Mouse (Mus musculus) adrenal gland, adult 18-20 months (tissue): ENCODE data around the gene Uap1l1. TPM values are rescaled to one million over a fixed set of nuclear protein-coding genes. Genes with fewer than 3 reads are reported as not detected.
A peak's percentile ranks its signal among the peaks of the same experiment; 100 is the strongest.

Experiments used
- DNase-seq, 2 experiments: peaks; one replicate each; pipeline ENCODE4 v3.0.0; 2021 to 2022; ENCODE audit warnings: low spot score in 2 of 2
- total RNA-seq, 2 experiments: library from RNA; stranded (reverse); gene quantifications; 1 replicate in 1 of 2; 2 replicates in 1 of 2; pipeline ENCODE4 v1.2.3; 2021

The Uap1l1 gene
- total RNA-seq, 2 experiments from 2014 or later, result 18.8 to 20.9 TPM

DNA sequence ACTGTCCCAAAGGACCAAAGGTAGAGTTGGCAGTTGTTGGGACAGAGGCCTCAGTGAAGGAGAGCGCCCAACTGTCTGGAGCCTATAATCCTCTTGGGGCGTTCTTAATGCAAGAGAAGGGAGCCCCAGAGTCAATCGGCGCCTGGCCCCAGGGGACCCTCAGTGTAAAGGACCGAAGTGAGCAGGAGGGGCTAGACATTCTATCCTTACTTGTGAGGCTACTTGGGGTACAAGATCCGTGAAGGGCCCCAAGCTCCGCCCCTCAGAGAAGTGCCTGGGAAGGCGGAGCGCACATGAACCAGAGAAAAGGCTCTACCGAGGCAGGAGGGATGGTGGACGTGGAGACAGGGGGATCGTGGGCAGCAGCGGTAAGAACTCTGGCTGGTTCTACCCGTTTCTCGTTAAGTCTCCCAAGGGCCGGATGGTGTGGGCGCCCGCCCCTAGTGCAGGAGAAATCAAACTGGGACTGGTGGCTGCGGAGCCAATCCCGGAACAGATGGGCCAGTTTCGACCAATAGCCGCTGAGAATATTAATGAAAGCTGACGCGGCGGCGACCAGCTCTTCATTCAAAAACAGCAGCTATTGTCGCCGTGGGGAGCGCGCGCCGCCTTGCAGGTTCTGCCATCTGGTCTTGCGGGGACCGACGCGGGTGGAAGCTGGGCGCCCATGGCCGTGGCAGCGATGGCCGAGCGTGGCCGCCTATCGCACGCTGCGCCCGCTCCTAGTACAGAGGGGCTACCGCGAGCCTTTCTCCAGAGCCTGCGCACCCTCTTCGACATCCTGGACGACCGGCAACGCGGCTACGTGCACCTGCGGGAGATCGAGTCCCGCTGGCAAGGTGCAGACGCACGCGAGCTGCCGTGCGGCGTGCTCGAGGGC is 6.5 kb upstream of the Uap1l1 start, which contains the start of gene Sapcd2:
Sapcd2 (plus strand) TSS at position 558 of the 880 bp plus-strand sequence.
- DNase-seq, result peak; percentile 70 to 71

DNA sequence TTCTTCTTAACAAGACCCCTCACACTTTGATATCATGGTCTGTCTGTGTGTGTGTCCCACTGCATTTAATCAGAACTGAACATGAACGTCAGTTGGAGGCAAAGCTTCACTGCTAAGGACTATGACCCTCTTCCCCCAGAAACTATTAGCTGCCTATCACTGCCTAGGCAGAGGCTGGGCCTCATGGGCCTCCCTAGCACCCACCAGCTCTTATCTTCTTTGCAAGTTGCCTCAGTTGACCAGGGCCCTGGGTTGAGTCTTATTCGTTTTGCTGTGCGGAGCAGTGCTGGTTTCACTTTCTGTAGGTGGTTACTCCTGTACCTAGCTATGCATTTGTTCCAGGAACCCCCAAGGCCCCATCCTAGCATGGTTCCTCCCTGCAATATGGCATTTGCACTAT is 4.5 kb upstream of the Uap1l1 start:
- no peak for DNase-seq

DNA sequence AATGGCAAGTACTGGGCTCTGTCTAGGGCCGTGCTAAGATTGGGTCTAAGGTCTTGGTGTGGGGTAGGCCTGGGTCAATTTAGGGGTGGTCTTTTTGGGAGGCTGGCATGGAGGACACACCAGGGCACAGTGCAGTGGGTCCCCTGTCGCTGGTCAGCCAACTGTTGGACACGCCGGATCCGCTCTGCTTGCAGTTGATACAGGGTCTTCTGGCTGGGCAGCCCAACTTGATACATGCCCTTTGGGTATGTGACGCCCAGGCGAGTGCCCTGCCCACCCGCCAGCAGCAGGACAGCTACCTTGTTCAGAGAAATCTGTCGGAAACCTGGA is 756 bp downstream of the Uap1l1 start:
- no peak for DNase-seq

DNA sequence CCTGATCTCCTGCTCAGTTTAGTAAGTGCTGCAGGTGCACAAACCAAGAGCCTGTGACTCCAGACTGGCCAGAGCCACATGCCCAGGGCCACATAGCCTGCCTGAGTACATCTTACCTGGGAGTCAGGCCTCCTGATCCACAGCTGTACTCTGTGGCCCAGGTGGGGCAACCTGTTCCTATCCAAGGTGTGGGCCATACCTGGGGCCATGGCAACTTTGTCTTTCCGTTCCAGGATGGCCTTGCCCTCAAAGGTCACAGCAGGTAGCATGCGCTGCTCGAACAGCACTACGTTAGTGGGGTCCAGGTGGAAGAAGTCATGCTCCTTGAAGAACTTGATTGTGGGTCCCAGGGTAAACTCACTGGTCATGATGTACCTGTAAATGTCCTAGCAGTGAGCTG is 1.2 kb downstream of the Uap1l1 start:
- DNase-seq, result no peak

DNA sequence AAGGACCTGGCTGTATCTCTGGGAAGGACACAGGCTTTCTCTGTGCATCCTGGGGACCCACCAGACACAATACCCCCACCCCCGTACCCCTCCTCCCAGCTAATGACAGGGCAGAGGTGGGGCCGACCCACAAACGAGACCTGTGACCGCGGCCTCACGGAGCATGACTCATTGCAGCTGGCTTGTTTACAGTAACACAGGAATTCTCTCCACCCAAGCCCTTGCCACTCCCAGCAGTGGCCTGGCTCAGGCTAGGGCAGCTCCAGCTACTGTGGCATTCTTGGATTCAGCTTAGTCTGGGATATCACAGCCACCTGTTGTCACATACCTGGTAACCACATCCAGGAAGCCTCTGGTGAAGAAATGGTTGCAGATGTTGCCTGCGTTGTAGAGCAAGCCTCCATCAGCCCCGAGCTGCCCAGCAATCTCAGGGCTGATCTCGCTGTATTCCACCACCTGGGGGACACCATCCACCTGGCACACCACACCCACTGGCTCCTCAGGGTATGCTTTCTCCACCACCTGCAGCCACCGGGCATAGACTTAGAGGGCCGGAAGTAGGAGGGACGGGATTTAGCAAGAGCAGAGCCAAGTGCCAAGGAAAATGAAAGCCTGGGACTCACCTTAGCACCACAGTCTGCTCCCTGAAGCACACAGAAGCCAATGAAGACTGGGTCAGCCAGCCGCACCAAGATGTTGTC is 1.9 kb downstream of the Uap1l1 start:
- DNase-seq, result no peak

DNA sequence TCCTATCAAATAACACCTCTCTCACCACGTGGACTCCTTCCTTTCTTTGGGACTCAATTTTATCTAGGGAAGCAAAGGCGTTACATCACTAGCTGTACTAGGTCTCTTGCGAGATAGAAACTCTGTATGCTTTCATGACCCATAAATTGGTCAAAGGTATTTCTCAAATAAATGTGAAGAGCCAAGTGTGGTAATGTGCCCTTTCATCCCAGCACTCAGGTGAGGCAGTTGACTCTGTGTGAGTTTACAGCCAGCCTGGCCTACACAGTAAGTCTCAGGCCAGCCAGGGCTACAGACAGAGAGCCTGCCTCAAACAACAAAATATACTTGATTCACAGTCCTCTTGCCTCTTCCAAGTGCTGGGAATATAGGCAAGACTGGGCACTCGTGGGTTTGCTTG is 5.6 kb downstream of the Uap1l1 start:
- DNase-seq, result no peak

DNA sequence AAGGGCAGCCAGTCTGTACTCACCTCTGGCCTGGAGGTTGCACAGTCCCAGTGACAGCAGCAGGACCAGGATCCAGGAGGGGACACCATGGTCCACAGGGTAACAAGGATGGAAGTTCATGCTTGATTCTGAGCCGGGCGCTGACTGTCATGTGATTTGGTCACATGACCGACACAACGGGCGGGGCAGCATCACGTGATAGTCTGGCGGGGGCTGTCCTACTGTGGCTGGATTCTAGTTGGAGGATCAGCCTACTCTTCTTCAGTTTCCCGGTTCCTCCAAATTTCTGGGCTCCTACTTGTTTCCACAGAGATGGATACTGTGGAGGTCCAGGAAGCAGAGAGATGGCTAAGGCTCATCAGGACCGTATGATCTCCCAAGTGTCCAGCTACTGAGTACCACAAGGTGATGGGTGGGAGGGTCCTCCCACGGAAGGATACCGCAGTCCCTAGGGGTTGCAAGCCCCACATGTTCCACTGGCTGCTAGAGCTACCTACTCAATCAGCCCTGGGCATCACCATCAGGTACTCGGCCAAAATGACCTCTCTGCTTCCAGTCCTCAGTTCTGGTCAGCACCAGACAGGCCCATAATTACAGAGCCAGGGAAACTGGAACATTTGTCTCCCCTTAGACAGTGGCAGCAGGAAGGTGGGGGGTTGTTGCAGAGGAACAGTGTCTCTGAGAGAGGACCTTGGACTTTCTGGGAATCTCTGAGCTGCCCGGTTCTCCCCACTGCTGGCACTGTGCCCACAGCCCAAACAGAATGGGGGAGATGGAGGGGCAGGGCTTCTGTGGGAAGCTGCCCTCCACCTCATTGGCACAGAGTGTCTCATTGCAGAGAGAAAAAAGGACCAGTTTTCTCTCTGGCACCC is 9.0 kb downstream of the Uap1l1 start, which contains the start of gene Dpp7:
Dpp7 (minus strand) TSS at position 152 of the 872 bp plus-strand sequence.
- peak; percentile 52 to 68 for DNase-seq

DNA sequence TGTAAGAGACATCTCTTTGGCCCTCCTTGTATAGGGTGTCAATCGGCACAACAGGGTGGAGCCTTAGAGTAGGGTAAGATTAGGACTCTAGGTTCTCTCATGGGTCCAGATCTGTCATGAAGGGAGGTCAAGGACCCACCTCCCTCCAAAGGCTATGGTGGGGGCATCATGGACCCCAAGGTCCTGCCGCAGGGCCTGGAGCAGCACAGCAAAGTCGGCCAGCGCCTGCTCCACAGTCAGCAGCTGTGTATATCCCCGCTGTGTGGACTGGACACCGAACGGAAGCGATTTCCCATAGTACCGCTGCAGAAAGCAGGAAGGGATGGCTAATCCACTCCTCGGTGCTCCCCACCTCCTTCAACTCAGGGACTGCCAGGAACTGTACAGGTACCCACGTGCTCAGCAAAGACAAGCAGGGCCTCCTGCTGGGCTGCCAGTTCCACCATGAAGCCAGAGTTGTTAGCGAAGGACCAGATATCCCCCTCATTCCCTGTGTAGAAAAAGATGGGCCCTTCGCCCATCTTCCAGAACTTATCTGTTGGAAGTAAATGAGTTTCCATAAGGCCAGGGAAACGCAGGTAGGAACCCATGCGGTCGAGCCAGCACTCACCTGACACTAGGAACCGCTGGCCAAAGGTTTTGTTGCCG is 9.9 kb downstream of the Uap1l1 start:
- no peak for DNase-seq

DNA sequence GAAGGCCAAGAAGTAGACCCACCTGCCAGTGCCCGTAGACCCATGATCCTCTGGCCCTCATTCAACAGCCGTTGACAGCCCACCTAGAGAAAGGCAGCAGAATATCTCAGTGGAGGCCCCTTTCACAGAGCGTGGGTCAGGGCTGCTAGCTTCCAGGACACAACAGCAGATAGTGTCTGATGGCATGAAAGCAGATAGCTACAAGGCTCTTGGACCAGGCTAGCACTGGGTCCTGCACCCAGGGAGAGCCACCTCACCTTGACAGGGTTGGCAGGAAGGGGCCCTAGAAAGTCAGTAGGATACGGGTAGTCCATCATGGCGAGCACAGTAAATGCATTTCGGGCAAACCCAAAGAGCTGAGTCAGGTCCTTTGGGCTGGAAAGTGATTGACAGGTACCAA is 11.3 kb downstream of the Uap1l1 start:
- no peak for DNase-seq

DNA sequence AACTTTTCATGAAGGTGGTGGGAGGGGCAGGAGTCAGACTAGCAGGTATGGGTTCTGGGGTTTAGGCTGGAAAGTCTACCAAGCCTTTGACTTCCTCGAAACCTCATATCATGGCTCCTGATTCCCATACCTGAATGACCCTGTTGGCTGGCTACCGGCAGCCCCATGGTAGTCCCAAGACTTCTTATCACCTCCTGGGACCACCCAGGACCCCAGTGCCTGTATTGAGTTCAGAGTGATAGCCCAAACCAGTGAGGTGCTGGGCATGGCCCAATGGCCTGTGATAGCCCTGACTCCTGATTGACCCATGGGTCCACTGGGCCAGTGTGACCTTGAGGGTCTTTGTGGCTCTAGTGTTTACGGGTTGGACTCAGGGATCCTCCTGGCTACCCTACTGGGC is 14.8 kb downstream of the Uap1l1 start:
- DNase-seq, result no peak

DNA sequence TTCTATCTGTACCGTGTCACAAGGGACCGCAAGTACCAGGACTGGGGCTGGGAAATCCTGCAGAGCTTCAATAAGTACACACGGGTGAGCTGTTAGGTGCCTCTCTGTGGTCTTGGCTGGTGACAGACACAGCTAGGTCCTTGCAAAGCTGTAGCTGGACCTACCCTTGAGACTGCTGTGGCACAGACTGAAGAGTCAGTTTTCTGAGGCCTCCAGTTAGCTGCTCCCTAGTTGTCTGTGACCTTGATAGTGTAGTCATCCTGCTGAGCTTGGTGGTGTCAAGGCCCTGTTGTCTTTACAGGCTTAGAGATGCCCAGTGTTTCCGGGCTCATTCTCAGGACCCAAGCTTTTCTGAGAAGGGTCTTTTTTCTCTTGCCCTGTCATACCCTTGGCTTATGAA is 16.0 kb downstream of the Uap1l1 start:
- no peak for DNase-seq

DNA sequence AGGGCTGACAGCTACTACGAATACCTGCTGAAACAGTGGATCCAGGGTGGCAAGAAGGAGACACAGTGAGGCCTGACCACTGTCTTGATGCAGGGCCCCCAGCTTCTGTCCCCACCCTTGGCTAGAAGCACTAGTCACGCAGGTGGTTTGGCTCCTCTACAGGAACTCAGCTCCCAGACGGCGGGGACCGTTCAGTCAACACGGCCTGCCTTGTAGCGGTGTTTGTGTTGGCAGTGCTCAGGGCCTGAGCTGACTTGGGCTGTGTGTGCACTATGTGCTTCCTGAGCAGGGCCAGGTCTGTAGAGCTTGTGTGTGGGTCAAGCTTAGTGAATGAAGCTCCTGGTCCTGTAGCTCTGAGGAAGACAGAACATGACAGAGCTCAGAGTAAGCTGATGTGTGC is 17.3 kb downstream of the Uap1l1 start:
- DNase-seq, result no peak

DNA sequence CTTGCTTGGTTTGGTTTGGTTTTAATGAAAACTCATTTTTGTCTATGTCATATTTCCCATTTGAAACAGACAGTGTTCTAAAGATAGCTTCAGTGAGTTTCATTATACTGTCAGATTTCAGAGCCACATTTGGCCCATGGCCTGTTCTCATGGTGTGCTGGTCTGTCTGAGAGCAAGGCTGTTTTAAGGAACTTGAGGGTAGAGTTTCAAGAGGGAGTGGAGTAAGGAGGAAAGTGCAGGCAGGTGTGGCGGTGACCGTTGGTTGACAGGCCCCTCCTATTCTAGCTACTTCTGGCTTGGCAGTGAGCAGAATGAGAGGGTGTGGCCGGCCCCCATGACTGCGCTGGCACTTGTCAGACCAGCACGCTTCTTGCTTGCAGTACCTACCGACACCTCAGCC is 27.2 kb downstream of the Uap1l1 start:
- DNase-seq, result no peak

DNA sequence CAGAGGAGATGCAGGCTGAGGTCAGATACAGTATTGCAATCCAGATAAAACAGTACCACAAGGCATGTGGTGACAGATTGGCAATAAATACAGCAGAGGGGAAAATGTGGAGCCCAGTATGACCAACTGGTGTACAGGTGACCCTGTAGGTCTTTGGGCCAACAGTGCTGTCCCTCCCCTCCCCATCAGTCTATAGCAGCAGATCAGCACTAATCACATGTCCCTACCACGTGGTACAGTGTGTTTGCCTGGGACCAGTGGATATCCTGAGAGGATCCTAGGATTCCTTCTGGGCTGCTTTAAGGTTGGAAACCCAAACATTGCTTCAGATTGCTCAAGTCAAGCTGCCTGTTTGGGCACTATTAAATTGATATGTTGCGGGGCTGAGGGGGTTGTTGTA is 31.9 kb downstream of the Uap1l1 start:
- no peak for DNase-seq

DNA sequence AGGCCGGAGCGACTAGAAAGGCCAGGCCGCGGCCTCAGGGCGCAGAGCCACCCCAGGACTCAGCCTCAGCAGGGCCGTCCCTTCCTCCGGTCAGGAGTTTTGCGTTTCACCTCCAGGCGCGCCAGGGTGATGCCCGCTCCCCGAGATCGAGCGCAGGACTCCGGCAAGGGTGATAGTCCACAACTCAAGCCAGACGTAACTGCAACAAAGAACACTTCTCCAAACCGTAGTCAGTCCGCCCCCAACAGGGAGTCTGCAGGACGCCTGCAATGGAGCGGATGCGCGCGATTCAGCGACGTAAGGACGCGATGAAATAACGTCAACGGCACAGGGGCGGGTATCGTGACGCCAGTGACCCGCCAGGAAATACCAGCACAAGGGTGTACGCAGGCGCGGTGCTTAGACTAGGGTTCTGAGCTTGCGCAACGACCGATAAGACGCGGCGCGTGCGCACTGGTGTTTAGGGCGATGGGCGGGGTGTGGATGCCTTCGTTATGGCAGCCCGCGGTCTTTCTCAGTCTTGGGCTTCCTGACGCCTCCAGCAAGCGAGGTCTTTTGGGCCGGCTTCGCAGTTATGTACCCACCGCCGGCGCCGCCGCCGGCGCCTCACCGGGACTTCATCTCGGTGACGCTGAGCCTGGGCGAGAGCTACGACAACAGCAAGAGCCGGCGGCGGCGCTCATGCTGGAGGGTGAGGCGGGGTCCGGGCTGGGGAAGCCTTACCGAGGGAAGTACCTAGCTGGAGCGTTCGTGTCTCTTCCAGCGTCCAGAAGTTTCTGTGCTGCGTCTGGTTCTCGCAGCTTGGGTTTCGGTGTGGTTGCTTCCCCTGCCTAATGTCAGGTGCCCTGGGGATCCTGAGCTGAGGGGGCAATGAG is 33.0 kb downstream of the Uap1l1 start, which contains the start of gene Man1b1:
Man1b1 (plus strand) TSS at position 53 of the 875 bp plus-strand sequence.
- DNase-seq, result peak; percentile 99

DNA sequence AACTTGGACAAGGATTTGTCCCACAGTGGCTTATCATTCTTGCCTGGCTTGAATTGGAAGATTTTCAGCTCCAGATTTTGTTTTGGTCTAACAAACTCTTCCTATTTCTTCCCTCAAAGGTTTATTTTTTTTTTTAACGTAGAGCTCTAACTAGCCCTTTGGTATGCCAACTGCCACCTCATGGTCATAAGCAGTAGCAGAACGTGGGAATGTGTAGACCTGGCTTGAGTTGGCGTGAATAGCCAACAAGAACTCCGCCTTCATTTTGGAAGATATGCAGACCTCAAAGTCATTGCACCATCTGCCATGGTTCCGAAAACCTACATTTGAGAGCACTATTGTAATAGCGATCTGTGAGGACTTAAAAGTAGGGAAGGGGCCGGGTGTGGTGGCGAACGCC is 34.0 kb downstream of the Uap1l1 start:
- no peak for DNase-seq

DNA sequence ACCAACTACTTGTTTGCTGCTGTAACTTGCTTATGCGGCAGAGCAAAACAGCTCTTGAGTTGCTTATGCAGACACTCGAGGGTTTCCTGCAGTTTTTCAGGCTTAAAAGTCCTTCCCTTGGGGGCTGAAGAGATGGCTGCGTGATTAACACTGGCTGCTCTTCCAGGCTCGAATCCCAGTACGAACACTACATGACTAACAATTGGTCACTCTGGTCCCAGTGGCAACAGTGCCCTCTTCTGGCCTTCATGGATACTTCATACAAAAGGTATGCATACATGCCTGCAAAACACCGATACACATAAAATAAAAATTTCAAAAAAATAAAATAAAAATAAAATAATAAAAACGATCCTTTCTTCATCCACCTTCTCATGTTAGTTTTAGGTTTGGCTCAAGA is 37.0 kb downstream of the Uap1l1 start:
- no peak for DNase-seq

DNA sequence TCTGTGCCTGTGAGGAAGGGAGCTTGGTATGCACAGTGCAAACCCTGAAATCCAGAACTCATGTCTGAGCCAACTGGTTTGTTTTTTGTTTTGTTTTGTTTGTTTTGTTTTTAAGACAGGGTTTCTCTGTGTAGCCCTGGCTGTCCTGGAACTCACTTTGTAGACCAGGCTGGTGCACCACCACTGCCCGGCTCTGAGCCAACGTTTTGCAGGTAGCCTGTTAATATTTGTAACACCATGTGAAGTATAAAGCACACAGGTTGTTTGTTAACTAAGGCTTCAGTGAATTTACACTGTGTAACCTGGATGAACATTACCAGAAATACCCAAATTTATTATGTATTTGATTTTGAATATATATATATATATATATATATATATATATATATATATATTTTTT is 39.4 kb downstream of the Uap1l1 start:
- DNase-seq, result no peak

DNA sequence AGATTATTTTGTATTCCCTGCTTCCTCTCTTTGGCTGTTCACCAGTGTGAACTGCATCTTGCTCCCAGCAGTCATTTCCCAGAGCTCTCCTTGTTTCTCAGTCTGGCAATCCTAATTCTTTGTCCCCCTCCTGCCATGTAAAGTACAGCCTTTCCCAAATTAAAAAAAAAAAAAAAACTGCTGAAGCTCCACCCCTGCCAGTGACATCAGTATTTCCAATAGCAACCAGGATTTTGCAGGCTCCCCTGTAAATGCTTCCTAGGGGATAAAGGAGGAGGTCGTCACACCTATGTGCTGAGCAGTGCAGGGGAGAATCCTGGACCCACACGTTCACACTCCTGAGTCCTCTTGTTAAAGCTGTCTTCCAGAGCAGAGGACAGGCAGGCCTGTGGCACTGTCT is 45.4 kb downstream of the Uap1l1 start:
- no peak for DNase-seq
